Mouse (Mus musculus): ENCODE results near the gene Gm3278. TPM values are rescaled to one million over a fixed set of nuclear protein-coding genes. Genes with fewer than 3 reads are reported as not detected.
"Not testable (repeated sequence)": the region's sequence is repeated elsewhere in the genome, so short reads cannot be mapped to it uniquely, and the experiment has no call there.

Gm3278 gene
- not detected for total RNA-seq (2021)
- long read RNA-seq, experiment 1, result 0 reads
- long read RNA-seq, experiment 2, result 0 reads

DNA sequence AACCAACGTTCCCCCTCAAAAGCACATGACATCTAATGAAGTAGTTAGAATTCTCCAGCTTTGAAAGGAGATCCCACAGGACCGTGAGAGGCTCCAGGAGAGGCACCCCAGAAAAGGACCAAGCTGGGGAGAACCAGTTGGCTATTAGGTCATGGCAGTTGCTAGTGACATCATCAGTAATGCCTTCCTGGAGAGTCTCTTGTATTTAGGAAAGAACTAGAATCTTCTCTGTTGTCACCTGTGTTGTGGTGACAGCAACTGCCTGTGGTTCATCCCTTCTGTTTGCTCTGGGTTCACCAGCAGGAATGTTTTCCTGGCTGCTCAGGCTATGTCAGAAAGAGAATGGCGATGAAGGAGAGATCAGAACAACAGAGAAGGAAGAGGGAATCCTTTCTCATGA, at the start of gene Gm3278:
Gm3278 (plus strand) TSS at position 301 of the 400 bp plus-strand sequence.
- DNase-seq, result not testable (repeated sequence)

- DNase-seq, result not testable (repeated sequence)
These were observed 36.8 kb upstream of the Gm3278 start, which contains the start of gene Gm3264 for GRCm38 (mm10) chr14:4855299-4855980. Gm3264 (plus strand) TSS chr14:4855576.

Other genes starting within 250 kb of the Gm3278 start
- gene Gm3239, start 228.2 kb upstream of the Gm3278 start, total RNA-seq (2021), result not detected
- gene Gm7876, start 183.2 kb upstream of the Gm3278 start, total RNA-seq (2021), result not detected
- not detected for gene Gm3252, start 165.6 kb upstream of the Gm3278 start, total RNA-seq (2021)
- not detected for gene Gm9602, start 116.1 kb upstream of the Gm3278 start, total RNA-seq (2021)
- not detected for gene Gm3269, start 54.3 kb upstream of the Gm3278 start, total RNA-seq (2021)
- gene Gm3264, start 36.8 kb upstream of the Gm3278 start, total RNA-seq (2021), result under 1 TPM in 1 of 2 experiments, not detected in 1; 0.59 TPM
- gene Gm8297, start 91.5 kb downstream of the Gm3278 start, total RNA-seq (2021), result not detected
- not detected for gene Gm3298, start 123.5 kb downstream of the Gm3278 start, total RNA-seq (2021)
- not detected for gene 4930555G01Rik, start 158.2 kb downstream of the Gm3278 start, total RNA-seq (2021)
- not detected for gene Gm8281, start 178.6 kb downstream of the Gm3278 start, total RNA-seq (2021)
- gene Gm8279, start 239.1 kb downstream of the Gm3278 start, total RNA-seq (2021), result not detected

All from adrenal gland, postnatal 36 days (tissue).